Mouse (Mus musculus) intestine, embryonic 15.5 days (tissue): ENCODE results near the gene Pde7b. TPM values are rescaled to one million over a fixed set of nuclear protein-coding genes. Genes with fewer than 3 reads are reported as not detected.
A peak's percentile ranks its signal among the peaks of the same experiment; 100 is the strongest.

Experiments used
- ATAC-seq: fragments of 200-750 bp; cut with Nextera tagmentation; 2 replicates; pipeline ENCODE4 v1.8.0; 2017; ENCODE audit warnings: moderate TSS enrichment, moderate library complexity
- H3K27ac ChIP-seq: fragments of 300-500 bp; sonication (generic); 2 replicates; pipeline ENCODE4 v1.5.1; 2015; ENCODE audit warnings: mild to moderate bottlenecking, inconsistent platforms
- H3K27me3 ChIP-seq: fragments of 300-500 bp; sonication (generic); replicated peaks from 2 replicates; pipeline ENCODE4 v1.6.1; 2015; ENCODE audit warnings: inconsistent platforms
- H3K36me3 ChIP-seq: fragments of 300-500 bp; sonication (generic); 2 replicates; pipeline ENCODE4 v1.6.1; 2015; ENCODE audit warnings: inconsistent platforms
- H3K4me1 ChIP-seq: fragments of 300-500 bp; sonication (generic); replicated peaks from 2 replicates; pipeline ENCODE4 v1.6.1; 2015; ENCODE audit warnings: inconsistent platforms
- H3K4me2 ChIP-seq: fragments of 300-500 bp; sonication (generic); replicated peaks from 2 replicates; pipeline ENCODE4 v1.6.1; 2015; ENCODE audit warnings: mild to moderate bottlenecking, inconsistent platforms
- H3K4me3 ChIP-seq: fragments of 300-500 bp; sonication (generic); replicated peaks from 2 replicates; pipeline ENCODE4 v1.5.1; 2015; ENCODE audit warnings: inconsistent platforms
- H3K9ac ChIP-seq: fragments of 300-500 bp; sonication (generic); 2 replicates; pipeline ENCODE4 v1.6.1; 2015; ENCODE audit warnings: inconsistent platforms
- H3K9me3 ChIP-seq: fragments of 300-500 bp; sonication (generic); 2 replicates; pipeline ENCODE4 v1.6.1; 2016; ENCODE audit warnings: inconsistent platforms
- WGBS: fragments of 180-500 bp; shearing (Covaris S2); methylation state at CpG from one replicate; pipeline ENCODE4 v1.1.7; 2015; 5-methylcytosine and 5-hydroxymethylcytosine counted together
- polyA plus RNA-seq: library from polyadenylated mRNA; unstranded; fragments of >200 nt; fragmentation: Nextera tagmentation; extraction: Ambion mirVana; gene quantifications from 2 replicates; pipeline ENCODE4 v1.2.1, GENCODE M21; 2015

The Pde7b gene
- polyA plus RNA-seq, 1 experiment from 2014 or later: 3.2 TPM

GRCm38 (mm10) chr10:20567684-20568236, 157.1 kb downstream of the Pde7b start:
- Histone ChIP-seq H3K27me3 (no peaks in the 10 kb centered on the region), H3K36me3 (no peaks in the 10 kb centered on the region), H3K9me3 (no peaks in the 10 kb centered on the region), H3K4me3 (no peak overlapping the region), H3K4me1 (no peaks in the 10 kb centered on the region), H3K4me2 (no peak overlapping the region), H3K27ac (no peak overlapping the region), H3K9ac (no peak overlapping the region)
- WGBS: 95% methylated on average over 5 of the region's 5 CpGs
- ATAC-seq: no peak

GRCm38 (mm10) chr10:20556477-20556876, 168.4 kb downstream of the Pde7b start:
- ATAC-seq: no peak
- H3K27ac ChIP-seq: no peak overlapping the region
- no peaks in the 10 kb centered on the region for H3K4me1 ChIP-seq

GRCm38 (mm10) chr10:20551341-20551740, 173.5 kb downstream of the Pde7b start:
- no peak for ATAC-seq
- Histone ChIP-seq H3K9ac (no peak overlapping the region), H3K9me3 (no peaks in the 10 kb centered on the region), H3K27me3 (no peaks in the 10 kb centered on the region), H3K27ac (no peak overlapping the region), H3K36me3 (no peaks in the 10 kb centered on the region), H3K4me3 (no peak overlapping the region), H3K4me1 (peaks cover 19% of the 10 kb centered on the region), H3K4me2 (no peak overlapping the region)

More at GRCm38 (mm10) chr10:20556477-20556876, 168.4 kb downstream of the Pde7b start:
- Histone ChIP-seq H3K27me3 (no peaks in the 10 kb centered on the region), H3K36me3 (no peaks in the 10 kb centered on the region), H3K4me3 (no peak overlapping the region), H3K9ac (no peak overlapping the region), H3K4me2 (no peak overlapping the region), H3K9me3 (no peaks in the 10 kb centered on the region)
- 37% methylated on average over 7 of the region's 7 CpGs for WGBS

GRCm38 (mm10) chr10:20550771-20551170, 174.1 kb downstream of the Pde7b start:
- no peaks in the 10 kb centered on the region for H3K9me3 ChIP-seq
- no peak overlapping the region for H3K4me3 ChIP-seq
- 61% methylated on average over 3 of the region's 3 CpGs for WGBS
- no peak overlapping the region for H3K9ac ChIP-seq
- no peaks in the 10 kb centered on the region for H3K36me3 ChIP-seq
- H3K27ac ChIP-seq: no peak overlapping the region
- H3K4me2 ChIP-seq: no peak overlapping the region
- no peaks in the 10 kb centered on the region for H3K27me3 ChIP-seq
- no peak for ATAC-seq
- H3K4me1 ChIP-seq: peaks cover 19% of the 10 kb centered on the region

- WGBS: 80% methylated on average over 5 of the region's 5 CpGs
- ATAC-seq: no peak
- H3K4me1 ChIP-seq: peaks cover 19% of the 10 kb centered on the region
- no peak overlapping the region for H3K27ac ChIP-seq
- H3K9me3 ChIP-seq: no peaks in the 10 kb centered on the region
- H3K4me2 ChIP-seq: no peak overlapping the region
- no peak overlapping the region for H3K9ac ChIP-seq
- no peaks in the 10 kb centered on the region for H3K36me3 ChIP-seq
- no peaks in the 10 kb centered on the region for H3K27me3 ChIP-seq
- no peak overlapping the region for H3K4me3 ChIP-seq
Measured at GRCm38 (mm10) chr10:20550161-20550560, 174.7 kb downstream of the Pde7b start.

GRCm38 (mm10) chr10:20548833-20549710, 175.8 kb downstream of the Pde7b start:
- peak overlapping the region; percentile 52 for H3K27ac ChIP-seq
- H3K4me3 ChIP-seq: 0 out of 2 replicates have a peak overlapping the region, but pooled peaks have one; percentile 39
- H3K4me2 ChIP-seq: peak overlapping the region; percentile 78
- 0 out of 2 replicates have a peak overlapping the region, but pooled peaks have one; percentile 39 for H3K9ac ChIP-seq
- ATAC-seq: peak; percentile 63
- peaks cover 19% of the 10 kb centered on the region for H3K4me1 ChIP-seq
- no peaks in the 10 kb centered on the region for H3K9me3 ChIP-seq
- 50% methylated on average over 13 of the region's 13 CpGs for WGBS
- H3K36me3 ChIP-seq: no peaks in the 10 kb centered on the region
- H3K27me3 ChIP-seq: no peaks in the 10 kb centered on the region

- no peaks in the 10 kb centered on the region for H3K9me3 ChIP-seq
- H3K9ac ChIP-seq: peak overlapping the region; percentile 39; the same call in 1 of the 2 replicates
- H3K4me2 ChIP-seq: peak overlapping the region; percentile 78
- H3K36me3 ChIP-seq: no peaks in the 10 kb centered on the region
- ATAC-seq: peak; percentile 72
- H3K4me1 ChIP-seq: peaks cover 19% of the 10 kb centered on the region
- 4% methylated on average over 19 of the region's 19 CpGs for WGBS
- H3K27me3 ChIP-seq: no peaks in the 10 kb centered on the region
- H3K4me3 ChIP-seq: peak overlapping the region; percentile 39
- H3K27ac ChIP-seq: peak overlapping the region; percentile 52
Measured at GRCm38 (mm10) chr10:20547951-20548551, 176.8 kb downstream of the Pde7b start.

- H3K27ac ChIP-seq: no peak overlapping the region
- no peak overlapping the region for H3K9ac ChIP-seq
- ATAC-seq: no peak
- 0 out of 2 replicates have a peak, but pooled peaks cover 8% of the 10 kb centered on the region for H3K4me1 ChIP-seq
- no peak overlapping the region for H3K4me2 ChIP-seq
- WGBS: 53% methylated on average over 3 of the region's 3 CpGs
- H3K36me3 ChIP-seq: no peaks in the 10 kb centered on the region
- H3K9me3 ChIP-seq: no peaks in the 10 kb centered on the region
- H3K4me3 ChIP-seq: no peak overlapping the region
- no peaks in the 10 kb centered on the region for H3K27me3 ChIP-seq
Measured at GRCm38 (mm10) chr10:20543121-20543520, 181.8 kb downstream of the Pde7b start.

- ATAC-seq: no peak
- no peak overlapping the region for H3K4me3 ChIP-seq
- H3K4me1 ChIP-seq: peaks cover 9% of the 10 kb centered on the region; the same call in 1 of the 2 replicates
- no peaks in the 10 kb centered on the region for H3K36me3 ChIP-seq
- H3K4me2 ChIP-seq: no peak overlapping the region
- no peak overlapping the region for H3K9ac ChIP-seq
- WGBS: 12% methylated on average over 5 of the region's 5 CpGs
- no peak overlapping the region for H3K27ac ChIP-seq
- H3K9me3 ChIP-seq: no peaks in the 10 kb centered on the region
- no peaks in the 10 kb centered on the region for H3K27me3 ChIP-seq
Measured at GRCm38 (mm10) chr10:20533811-20534210, 191.1 kb downstream of the Pde7b start.

GRCm38 (mm10) chr10:20531921-20532320, 193.0 kb downstream of the Pde7b start:
- H3K27me3 ChIP-seq: no peaks in the 10 kb centered on the region
- no peak overlapping the region for H3K9ac ChIP-seq
- no peak for ATAC-seq
- H3K4me2 ChIP-seq: no peak overlapping the region
- 83% methylated on average over 5 of the region's 5 CpGs for whole genome bisulfite sequencing
- H3K9me3 ChIP-seq: no peaks in the 10 kb centered on the region
- no peaks in the 10 kb centered on the region for H3K36me3 ChIP-seq
- no peak overlapping the region for H3K4me3 ChIP-seq
- H3K4me1 ChIP-seq: peaks cover 11% of the 10 kb centered on the region; the same call in 1 of the 2 replicates
- H3K27ac ChIP-seq: no peak overlapping the region

GRCm38 (mm10) chr10:20528544-20529411, 196.1 kb downstream of the Pde7b start:
- H3K9ac ChIP-seq: no peak overlapping the region
- 0 out of 2 replicates have a peak, but pooled peaks have one; percentile 41 for ATAC-seq
- H3K36me3 ChIP-seq: no peaks in the 10 kb centered on the region
- H3K9me3 ChIP-seq: no peaks in the 10 kb centered on the region
- H3K27ac ChIP-seq: no peak overlapping the region
- H3K4me3 ChIP-seq: no peak overlapping the region
- H3K4me1 ChIP-seq: peaks cover 5% of the 10 kb centered on the region; the same call in 1 of the 2 replicates
- H3K4me2 ChIP-seq: no peak overlapping the region
- H3K27me3 ChIP-seq: no peaks in the 10 kb centered on the region
- WGBS: 59% methylated on average over 20 of the region's 20 CpGs
